Mouse (Mus musculus) heart, adult 18-20 months (tissue): Measurements from ENCODE around the gene Armh3. TPM values are rescaled to one million over a fixed set of nuclear protein-coding genes. Genes with fewer than 3 reads are reported as not detected.

Source experiments
- DNase-seq, 2 experiments: peaks; one replicate each; pipeline ENCODE4 v3.0.0; 2021 to 2022; ENCODE audit warnings: mixed read lengths in 1 of 2
- total RNA-seq, 2 experiments: library from RNA; stranded (reverse); gene quantifications; 2 replicates each; pipeline ENCODE4 v1.2.3; 2021

The Armh3 gene
- total RNA-seq, 2 experiments from 2014 or later = 16.2 to 17.2 TPM

DNA sequence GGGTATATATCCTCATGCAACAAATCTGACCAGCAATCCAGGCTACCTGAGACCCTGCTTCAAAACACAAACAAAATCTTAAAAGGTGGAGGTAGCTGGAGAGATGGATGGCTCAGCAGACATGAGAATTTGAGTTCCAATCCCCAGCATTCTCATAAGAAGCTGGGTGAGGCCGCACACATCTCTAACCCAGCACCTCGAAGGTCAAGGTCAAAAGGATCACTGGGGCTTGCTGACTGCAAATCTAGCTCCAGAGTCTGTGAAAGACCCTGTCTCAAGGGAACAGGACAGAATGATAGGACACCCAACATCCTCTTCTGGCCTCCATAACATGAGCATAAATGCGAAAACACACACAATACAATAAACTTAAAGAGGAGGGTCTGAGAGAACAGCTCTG lies 7.1 kb downstream of the Armh3 start:
- DNase-seq = no peak

- DNase-seq = no peak
Measured at GRCm38 (mm10) chr19:45988238-45988637, 10.1 kb downstream of the Armh3 start.

GRCm38 (mm10) chr19:45984379-45984778 lies 13.9 kb downstream of the Armh3 start:
- DNase-seq = no peak

- no peak for DNase-seq
Measured at GRCm38 (mm10) chr19:45960770-45961169, 37.5 kb downstream of the Armh3 start.

DNA sequence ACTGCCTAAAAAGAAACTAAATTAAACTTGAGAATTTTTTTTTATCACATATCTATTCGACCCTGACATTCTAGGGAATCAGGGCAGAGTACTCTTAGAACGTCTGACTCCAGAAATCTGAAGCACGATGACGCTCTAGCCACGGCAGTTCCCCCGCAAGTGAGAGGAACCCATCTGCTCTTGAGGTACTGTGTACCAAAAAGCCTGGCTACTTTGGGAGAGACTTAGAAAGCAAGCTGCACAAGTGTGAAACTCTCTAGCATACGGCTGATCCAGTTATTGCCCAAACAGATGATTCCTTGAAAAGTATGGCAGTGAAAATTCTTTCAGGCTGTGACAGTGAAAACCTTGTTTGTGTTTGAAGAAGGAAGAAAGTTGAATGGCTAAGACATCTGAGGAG lies 41.6 kb downstream of the Armh3 start:
- no peak for DNase-seq

GRCm38 (mm10) chr19:45953286-45953685 lies 45.0 kb downstream of the Armh3 start:
- peak in 1 of 2 experiments; percentile 31 for DNase-seq

DNA sequence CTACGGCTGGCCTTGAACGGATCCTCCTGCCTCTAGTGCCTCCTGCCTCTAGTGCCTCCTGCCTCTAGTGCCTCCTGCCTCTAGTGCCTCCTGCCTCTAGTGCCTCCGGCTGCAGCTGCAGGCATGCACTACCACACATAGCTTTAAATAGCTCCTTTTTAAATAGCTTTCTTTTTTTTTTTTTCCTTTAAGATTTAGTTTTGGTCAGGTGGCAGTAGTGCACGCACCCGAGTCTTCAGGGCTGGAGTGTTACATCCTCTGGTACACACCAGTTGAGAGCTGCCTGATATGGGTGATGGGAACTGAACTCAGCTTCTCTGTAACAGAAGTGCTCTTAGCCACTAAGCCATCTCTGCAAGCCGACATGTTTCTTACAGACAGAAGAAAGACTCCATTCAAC lies 49.1 kb downstream of the Armh3 start:
- DNase-seq = no peak

DNA sequence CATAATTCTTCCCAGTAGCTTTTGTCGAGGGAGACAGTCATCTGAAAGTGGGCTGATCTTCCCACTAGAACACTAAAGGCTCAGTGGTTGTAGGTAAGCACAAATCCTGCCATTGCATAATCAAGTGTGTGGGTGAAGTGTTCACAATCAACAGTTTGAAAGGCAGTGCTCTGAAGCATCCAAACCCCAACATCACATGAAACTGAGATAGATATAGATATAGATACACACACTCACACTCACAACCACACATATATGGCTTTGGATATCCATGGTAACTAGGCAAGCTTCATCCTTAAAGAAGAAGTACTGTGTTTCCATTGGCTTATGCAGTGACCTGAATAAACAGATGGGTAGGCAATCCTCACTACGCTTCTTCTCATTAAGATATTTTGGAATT lies 50.5 kb downstream of the Armh3 start:
- DNase-seq = no peak

GRCm38 (mm10) chr19:45947286-45947685 lies 51.0 kb downstream of the Armh3 start:
- no peak for DNase-seq

DNA sequence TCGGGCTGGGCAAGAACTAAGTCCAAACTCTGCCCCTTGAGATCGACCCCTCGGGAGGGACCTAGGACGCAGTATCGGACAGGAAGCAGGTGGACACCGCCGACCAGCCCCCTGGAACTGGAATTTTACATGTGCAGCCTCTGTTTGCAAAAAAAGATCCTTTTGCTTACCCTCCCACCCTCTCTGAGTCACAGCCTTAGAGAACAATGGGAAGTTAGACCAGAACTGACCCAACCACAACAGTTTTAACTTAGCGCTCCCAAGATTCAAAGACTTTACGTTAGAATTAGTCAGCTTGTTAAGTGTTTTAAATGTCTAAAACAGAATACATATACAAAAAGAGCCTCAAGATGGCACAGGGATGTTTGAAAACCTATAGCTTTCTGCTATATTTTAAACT lies 51.7 kb downstream of the Armh3 start:
- no peak for DNase-seq

GRCm38 (mm10) chr19:45945986-45946385 lies 52.3 kb downstream of the Armh3 start:
- no peak for DNase-seq

- DNase-seq = no peak
Measured at GRCm38 (mm10) chr19:45943758-45944157, 54.5 kb downstream of the Armh3 start.

GRCm38 (mm10) chr19:45938064-45938463 lies 60.2 kb downstream of the Armh3 start:
- no peak for DNase-seq

DNA sequence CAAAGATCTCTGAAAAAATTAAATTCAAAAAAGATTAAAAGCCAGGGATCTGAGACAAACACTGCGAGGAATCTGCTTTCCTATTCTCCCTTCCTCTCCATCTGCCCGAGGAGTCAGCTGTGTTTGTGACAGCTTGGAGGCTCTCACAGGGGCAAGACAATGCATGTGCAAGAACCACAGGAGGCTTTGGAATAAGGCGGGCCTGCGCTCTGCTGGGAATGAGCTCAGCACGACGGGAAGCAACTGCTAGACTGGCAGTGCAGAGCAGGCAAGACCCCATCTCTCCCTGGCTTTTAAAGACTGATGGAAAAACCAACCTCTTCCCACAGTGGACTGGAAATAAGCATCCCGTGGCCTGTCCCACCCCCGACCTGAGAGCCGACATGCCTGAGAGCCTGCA lies 60.8 kb downstream of the Armh3 start:
- no peak for DNase-seq

DNA sequence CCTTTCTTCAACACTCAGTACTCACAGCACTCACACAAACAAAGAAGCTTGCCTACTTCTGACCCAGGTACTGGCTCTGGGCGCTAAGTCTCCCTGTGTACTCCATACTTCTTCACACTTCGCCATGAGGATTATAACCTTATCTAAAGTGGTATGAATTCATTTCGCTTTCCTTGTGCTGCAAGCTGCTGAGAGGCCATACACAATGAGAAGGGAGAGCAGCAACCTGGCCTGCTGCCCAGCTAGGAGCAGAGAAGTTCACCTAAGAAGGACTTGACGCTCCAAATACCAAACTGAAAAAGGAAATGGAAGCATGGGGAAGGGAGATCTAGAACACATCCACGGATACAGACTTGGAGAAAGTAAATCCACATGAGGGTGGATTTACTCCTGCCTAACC lies 71.1 kb downstream of the Armh3 start:
- DNase-seq = no peak

- no peak for DNase-seq
Measured at GRCm38 (mm10) chr19:45926342-45926741, 71.9 kb downstream of the Armh3 start.

DNA sequence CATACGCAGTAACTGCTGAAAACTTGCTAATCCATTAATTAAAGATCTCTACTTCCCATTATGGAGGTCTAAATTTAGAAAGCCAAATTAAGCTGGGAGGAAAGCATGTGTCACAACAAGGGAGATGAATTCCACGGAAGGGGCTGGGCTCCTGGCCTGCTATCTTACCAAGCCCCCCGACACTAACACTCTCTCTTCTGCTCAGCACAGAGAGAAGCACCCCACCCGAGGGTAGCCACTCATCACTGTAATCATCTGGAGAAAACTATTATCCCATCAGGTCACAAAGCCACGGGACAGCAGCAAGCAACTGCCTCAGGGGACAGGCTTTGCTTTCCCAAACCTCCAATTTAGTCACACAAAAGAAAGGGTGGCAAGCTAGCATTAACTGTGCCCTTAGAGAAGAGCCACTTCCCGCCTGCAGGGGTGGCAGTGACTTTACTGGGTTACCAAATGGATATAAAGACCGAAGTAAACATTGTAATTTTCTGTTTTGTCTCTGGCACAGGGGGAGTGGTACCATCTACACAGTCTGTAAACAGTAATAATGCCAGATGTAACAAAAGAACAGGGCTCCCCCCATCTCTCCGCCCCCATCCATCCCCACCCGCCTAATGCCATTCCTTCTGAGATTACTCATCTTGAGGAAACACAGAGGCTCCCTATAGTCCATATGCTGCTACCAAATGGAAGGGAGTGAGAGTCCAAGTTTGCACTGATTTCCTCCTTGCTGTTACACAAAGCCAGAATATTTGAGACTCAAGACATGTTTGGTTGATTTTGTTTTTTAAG lies 77.8 kb downstream of the Armh3 start:
- DNase-seq = no peak

DNA sequence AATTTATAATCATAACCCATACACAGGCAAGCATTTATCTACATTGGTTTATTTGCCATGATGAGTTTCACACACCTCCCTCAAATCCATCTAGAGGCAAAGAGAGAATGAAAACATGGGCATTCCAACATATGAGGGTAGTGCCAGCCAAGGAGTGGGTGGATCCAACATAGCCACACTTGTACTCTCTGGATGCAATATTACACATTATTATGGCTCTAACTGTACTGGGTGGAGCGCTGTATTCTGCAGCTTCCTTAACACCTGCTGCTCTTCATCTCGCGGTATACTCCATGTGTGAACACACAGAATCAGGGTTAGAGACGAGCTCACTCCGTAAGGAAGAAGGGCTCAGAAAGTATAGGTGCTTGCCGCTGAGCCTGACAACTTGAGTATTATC lies 79.9 kb downstream of the Armh3 start:
- no peak for DNase-seq

DNA sequence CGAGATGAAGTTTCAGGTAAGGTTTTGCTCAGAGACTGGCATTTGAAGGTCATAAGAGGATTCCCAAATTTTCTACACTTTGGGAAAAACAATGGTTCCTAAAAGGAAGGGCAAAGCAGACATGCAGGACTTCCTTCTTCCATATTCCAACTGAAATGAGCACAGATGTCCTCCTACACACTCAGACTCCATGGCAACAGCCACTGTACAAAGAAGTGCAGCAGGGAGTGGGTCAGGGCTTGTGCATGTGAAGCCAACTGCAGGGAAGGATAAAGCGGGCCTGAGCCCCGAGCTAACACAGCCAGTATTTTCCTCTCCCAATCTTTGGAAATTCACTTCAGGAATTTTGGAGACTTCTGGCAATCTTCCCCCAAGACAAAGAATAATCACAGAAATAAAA lies 80.4 kb downstream of the Armh3 start:
- DNase-seq = no peak

DNA sequence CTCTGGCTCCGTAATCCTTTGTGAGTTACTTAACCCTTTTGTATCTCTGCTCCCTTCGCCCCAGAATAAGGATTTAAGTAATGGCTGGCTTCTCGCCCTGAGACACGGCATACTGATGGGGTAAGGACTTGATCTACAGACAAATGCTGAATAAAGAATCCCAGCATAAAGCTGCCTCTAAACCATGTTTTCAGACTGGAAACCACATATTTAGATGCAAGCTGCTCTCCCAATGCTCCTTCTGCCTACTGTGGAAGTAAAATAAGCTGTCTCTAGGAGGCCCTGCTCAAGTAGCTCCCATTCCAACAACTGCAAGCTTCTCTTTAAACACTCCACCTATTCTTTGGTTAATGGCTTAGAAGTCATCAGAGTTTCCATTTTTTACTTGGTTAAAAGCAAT lies 81.8 kb downstream of the Armh3 start:
- DNase-seq = no peak

- no peak for DNase-seq
Measured at GRCm38 (mm10) chr19:45916026-45916425, 82.3 kb downstream of the Armh3 start.

DNA sequence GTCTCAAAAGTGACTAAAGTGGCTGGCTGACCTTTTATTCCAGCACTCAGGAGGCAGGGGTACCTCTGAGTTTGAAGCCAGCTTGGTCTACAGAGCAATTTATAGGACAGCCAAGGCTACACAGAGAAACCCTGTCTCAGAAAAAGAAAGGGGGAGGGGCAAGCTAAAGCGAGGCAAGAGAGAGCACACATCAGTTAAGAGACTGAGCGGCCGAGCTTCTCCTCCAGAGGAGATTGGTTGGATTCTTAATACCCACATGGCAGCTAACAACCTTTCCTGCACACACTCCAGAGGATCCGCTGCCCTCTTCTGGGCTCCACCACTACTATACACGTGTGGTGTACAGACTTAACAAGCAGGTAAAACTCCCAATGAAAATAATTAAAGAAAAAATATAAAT lies 85.3 kb downstream of the Armh3 start:
- DNase-seq = no peak

- no peak for DNase-seq
Measured at GRCm38 (mm10) chr19:45912376-45912775, 85.9 kb downstream of the Armh3 start.

DNA sequence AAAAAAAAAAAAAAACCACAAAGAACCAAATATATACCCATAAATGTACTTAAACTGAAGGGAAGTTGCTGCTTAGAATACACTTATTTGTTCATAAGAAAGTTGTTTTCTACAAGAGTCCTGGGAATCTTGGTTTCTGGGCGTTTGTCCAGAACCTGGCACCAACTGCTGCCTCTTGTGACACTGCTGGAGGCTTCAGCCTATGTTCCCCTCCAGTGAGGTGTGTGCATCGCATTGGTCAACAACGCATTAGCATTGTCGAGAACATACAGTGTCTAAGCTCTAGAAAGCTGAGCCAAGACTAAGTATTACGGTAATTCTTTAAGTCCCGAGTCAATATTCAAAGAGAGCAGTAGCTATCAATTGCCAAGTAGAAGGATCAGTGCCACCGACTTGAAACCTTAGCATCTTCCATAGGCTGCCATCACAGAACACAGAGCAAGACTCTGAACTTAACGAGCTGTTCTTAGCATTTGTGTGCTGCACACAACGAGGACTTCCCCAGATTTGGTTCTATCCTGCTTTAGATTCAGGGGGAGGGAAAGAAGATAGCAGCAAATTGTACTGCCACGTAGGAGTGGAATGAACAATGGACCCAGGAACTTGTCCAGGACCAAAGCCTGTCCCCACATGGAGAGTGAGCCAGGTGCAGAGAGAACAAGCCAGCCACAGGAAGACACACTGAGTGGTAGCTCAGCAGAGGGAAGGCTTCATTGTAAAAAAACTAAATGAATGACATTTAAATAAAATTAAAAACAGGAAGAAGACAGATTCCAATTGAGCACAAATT lies 86.9 kb downstream of the Armh3 start:
- DNase-seq = peak; percentile 37 to 46
